Mouse (Mus musculus): ENCODE measurements around the gene Spats2. TPM values are rescaled to one million over a fixed set of nuclear protein-coding genes. Genes with fewer than 3 reads are reported as not detected.
A peak's percentile ranks its signal among the peaks of the same experiment; 100 is the strongest.
"Not testable (repeated sequence)": the region's sequence is repeated elsewhere in the genome, so short reads cannot be mapped to it uniquely, and the experiment has no call there.

Gene Spats2
- total RNA-seq (2014; fragmentation: Nextera tagmentation) (0.85 TPM in 1 of 2 replicates, not detected in the other), total RNA-seq (2017) (0.46 and 1.0 TPM in 2 replicates)

DNA sequence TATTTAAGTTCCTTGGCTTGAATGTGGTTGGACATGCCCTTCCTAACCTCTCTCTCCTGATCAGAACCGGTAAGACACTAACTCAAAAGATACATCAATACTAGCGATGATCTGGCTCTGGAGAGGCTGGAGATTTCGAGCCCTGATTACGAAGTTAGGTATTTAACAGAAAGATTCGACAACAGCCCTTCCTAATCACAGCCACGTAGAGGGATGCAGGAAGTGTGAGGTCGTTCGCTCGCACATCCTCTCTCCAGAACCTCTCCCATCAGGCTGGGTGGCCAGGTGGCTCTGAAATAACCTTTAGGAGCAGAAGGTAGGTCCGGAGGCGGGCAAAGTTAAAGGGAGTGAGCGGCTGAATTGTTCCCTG is at the start of gene Spats2:
Gene Spats2, plus strand, starts transcription at position 206 of the 370 bp plus-strand sequence.
- no peak for ATAC-seq (replicated peaks; ENCODE audit: poor library complexity, severe bottlenecking)

DNA sequence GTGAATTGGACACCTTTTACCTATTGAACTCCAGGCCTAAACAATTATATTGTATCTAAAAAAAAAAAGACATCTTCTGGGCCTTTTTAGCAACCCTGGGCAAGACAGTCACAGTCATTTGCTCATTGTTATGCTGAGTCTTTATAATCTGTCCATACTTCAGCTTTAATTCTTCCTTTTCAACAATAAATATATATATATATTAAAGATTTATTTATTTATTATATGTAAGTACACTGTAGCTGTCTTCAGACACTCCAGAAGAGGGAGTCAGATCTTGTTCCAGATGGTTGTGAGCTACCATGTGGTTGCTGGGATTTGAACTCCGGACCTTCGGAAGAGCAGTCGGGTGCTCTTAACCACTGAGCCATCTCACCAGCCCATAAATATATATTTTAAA is 49.7 kb upstream of the Spats2 start:
- not testable (repeated sequence) for ATAC-seq (replicated peaks; ENCODE audit: poor library complexity, severe bottlenecking)

DNA sequence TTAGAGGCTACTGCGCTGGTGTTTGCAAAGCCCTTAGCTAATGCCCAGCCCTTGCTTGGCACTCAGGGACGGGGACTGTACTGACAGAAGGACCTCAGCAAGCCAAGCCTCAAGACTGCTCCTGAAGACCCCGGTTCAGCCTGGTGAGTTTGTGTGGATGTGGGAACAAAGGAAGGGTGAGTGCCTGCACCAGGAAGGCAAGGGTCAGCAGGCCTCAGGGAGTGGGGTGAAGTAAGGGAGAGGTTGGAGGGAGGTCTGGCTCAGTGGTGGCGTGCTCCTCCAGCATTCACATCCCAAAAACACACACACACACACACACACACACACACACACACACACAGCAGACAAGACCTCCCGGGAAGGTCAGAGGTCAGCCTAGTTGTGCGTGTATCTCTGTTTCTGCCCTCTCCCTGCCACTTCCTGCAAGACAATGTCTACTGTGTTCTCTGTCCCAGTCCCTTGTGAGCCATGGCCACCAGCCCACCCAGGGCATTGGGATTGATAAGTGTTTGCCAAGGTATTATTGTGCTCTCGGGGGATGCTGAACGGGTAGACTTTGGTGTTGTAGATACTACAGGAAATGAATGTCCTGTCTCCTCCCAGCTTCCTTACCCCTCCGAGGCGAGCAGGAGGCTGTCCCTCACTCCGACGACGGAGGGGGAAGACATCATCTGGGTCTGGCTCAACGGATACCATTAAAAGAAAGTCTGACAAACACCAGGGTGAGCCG is 47.4 kb upstream of the Spats2 start:
- ATAC-seq (replicated peaks; ENCODE audit: poor library complexity, severe bottlenecking), result no peak

DNA sequence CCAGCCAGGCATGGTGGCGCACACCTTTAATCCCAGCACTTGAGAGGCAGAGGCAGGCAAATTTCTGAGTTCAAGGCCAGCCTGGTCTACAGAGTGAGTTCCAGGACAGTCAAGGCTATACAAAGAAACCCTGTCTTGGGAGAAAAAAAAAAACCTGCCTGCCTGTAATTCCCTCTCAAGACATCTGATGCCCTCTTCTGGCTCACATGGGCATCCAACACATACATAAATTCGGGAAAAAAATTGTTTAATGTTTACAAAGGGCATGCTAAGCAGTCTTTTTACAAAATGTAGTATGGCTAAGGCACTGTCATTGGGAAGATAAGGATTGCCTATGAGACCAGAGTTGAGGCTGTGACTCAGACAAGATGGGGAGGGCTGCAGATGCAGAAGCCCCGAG is 45.9 kb upstream of the Spats2 start:
- no peak for ATAC-seq (replicated peaks; ENCODE audit: poor library complexity, severe bottlenecking)

DNA sequence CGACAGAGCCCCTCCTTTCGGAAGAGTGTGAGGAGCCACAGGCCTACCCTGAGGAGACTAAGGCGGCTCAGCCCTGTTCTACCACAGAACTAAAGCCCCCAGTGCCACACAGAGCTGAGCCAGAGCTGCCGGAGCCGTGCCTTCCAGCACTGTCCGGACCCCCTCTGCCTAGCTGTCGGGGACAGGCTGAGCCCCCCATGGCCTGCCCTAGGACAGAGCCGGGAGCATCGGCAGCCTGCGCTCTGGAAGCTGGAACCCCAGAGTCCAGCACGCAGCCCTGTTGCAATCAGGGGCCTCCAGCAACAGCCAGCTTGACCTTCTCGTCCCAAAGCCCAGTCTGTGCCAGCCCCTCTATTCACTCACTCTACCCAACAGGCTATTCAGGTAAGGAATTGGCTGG is 43.4 kb upstream of the Spats2 start:
- ATAC-seq (replicated peaks; ENCODE audit: poor library complexity, severe bottlenecking), result no peak

DNA sequence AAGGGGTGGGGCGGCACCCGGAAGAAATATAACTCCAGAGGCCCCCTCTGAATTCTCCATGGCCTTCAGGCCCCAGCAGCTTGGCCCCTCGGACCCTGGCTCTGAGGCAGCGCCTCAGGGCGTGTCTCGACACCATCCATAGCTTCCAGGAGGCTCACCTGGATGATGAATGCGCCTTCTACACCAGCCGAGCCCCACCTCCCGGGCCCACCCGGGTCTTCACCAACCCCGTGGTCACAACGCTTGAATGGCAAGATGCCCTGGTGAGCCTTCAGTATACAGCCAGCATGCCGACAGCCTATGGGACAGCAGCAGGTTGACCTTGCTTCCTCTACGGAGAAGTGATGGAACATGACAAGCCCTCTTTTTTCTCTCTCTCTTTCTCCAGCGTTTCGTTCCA is 42.9 kb upstream of the Spats2 start:
- ATAC-seq (replicated peaks; ENCODE audit: poor library complexity, severe bottlenecking), result no peak

DNA sequence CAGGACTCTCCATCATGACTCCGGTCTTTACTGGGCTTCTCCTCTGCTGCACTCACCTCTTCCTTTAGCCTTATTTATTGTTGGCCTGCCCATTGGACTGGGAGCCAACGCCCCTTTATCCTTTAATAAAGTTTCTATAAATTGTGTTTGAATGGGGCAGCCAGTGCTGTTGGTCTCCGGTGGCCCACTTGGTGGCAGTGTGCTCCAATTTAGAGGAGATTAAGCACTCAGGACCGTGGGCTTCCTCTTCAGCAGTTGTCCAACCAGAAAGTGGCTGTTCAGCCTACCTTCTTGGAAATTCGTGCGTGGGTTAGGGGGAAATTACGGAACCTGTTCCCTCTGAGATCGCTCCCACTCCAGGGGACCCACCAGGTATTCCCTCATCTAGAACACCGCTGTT is 42.5 kb upstream of the Spats2 start:
- ATAC-seq (replicated peaks; ENCODE audit: poor library complexity, severe bottlenecking), result peak; percentile 48; the same call in 1 of the 2 replicates

DNA sequence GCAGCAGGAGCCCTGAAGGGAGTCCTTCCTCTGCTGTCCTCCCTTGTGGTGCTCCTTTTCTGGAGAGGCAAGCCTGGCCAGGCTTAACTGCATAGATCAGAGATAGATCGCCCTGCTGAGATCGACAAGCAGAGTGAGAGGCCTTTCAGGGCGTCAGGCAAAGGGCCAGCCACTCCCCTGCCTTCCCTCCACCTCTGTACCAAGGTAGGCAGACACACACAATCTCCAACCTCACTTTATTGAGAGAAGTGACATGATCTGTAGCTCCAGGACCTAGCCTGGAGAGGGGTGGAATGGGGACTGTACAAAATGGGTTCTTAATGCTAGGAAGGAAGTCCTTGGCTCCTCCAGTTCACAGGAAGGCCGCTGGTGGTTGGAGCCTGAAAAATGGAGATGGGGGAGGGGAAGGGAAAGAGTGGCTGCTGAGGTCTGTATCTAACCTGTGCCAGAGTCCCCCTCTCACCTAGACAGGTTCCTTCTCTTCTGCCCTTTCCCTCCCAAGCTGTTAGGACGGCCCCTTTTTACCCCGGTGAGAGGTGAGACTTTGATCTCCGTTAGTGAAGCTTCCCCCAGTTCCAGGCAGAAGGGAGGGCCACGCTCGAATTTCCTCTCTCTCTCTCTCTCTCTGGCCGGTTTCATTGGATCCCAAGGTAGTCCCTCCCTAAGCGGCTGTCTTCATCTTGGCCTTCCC is 41.7 kb upstream of the Spats2 start:
- no peak for ATAC-seq (replicated peaks; ENCODE audit: poor library complexity, severe bottlenecking)

DNA sequence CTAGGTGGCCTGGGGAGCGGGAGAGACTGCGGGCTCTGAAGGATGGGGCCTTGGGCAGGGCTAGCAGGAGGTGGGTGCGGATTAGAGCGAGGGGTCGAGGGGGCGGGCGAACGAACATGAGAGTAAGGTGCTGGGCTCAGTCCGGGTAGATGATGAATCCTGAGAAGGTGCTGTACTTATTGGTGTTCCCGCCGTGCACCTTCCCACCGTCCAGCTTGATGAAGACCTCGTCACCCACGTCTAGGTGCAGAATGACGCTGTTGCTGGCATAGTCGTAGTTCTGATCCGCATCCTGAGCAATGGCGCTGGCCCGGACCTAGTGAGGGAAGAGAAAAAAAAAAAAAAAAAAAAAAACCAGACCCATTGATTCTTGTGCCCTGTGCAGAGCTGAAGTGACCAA is 41.1 kb upstream of the Spats2 start:
- no peak for ATAC-seq (replicated peaks; ENCODE audit: poor library complexity, severe bottlenecking)

DNA sequence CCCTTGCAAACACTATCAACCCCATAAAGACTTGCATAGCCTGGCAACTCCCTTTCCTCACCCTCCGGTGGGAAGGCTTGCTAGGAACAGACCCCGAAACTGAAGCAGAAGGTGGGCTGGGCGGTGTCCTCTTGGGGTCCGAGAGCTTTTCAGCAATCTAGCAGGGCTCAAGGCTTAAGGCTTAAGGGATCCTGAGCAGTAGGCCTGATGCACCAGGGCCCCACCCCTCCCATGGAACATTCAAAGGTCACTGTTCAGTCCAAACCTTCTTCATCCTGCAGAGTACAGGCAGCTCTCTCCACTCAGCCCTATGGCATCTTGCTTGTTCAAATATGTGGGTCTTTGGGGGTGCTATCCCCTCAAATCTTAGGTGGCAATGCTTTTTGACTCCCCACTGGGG is 39.7 kb upstream of the Spats2 start:
- ATAC-seq (replicated peaks; ENCODE audit: poor library complexity, severe bottlenecking), result no peak

DNA sequence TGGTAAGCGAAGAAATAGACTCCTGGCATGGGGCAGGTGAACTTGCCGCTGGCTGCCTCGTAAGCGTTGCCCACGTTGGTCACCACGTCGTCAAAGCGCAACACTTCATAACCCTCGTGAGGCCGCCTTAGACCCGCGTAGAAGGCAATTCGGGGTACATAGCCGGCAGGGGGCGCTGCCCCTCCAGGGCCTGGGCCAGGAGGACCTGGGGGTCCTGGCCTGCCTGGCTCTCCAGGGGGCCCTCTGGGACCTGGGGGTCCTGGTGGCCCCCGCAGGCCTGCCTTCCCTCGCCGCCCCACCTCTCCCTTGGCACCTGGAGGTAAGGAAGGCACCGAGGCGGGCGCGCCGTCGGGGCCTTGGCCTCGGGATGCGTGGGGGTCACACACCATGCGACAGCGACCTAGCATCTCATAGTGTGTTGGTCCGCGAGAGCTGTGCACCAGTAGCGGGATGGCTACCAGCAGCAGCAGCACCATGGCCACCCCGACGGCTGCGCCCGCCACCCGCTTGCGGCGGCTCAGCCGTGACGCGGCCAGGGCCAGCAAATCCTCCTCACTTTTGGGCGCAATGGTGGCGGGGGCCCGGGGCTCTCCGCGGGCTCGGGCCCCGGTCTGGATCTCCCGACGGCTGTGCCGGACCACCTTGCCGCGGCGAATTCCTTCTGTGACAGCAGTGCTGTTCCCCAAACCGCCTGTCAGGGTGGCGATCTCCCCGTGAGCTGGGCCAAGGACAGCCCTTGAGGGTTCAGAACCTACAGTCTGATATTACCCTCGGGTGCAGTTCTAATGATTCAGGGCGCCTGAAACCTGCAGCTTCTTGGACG is 38.3 kb upstream of the Spats2 start, which contains the start of gene C1ql4:
Gene C1ql4, minus strand, starts transcription at position 565 of the 823 bp plus-strand sequence.
- ATAC-seq (replicated peaks; ENCODE audit: poor library complexity, severe bottlenecking), result 0 out of 2 replicates have a peak, but pooled peaks have one; percentile 24

DNA sequence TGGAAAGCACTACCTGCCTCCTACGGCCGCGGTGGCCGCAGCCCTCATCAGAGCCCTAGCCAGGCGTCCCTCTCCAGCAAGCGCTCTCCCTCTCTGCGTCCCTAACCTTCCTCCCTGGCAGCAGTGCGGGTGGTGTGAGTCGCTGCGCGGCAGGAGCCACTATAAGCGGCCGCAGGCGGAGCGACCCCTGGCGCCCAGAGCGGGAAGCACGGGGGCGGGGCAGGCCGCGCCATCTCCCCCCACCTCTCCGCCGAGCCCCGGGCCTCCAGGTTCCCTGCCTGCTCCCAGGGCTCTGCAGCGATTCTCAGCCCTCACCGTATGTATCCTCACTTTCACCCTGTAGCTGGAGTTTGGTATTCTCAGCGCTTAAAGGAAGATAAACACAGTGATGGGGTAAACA is 37.4 kb upstream of the Spats2 start:
- ATAC-seq (replicated peaks; ENCODE audit: poor library complexity, severe bottlenecking), result peak; percentile 88

DNA sequence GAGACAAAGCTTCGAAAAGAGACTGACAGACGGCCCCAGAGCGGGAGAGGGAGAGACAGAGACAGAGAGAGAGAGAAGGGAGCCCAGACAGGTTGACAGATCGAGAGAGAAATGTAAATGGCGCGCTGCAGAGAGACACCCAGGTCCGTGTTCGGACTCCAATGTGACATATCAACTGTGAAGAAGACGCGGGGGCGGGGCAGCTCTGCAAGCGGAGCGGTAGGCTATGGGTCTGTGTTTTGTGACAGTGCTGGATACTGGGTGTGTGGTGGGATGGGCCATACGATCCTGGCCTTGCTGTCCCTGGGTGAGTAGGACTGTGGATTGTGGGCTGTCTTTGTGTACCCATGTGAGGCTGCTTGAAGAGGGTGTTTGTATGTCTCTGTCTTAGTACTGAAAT is 36.6 kb upstream of the Spats2 start:
- ATAC-seq (replicated peaks; ENCODE audit: poor library complexity, severe bottlenecking), result no peak

DNA sequence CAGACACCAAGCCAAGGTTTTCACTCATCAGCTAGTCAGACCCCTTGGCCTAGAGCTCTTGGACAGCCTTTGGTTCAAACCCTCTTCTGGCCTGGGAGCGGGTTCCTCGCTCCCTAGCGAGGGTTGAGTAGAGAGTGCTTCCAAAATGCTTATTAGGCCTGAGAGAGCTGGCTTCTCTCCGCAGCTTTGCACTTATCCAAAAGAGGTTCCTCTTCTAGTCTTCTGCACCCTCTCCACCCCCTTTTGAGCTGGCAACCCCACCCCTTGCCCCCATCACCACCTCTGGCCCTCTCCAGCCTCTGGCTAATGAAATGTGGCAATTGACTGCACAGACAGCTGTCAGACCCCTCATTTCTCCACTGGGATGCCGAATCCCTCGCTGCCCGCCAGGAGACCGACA is 32.8 kb upstream of the Spats2 start, which contains the start of gene Dnajc22:
Gene Dnajc22, plus strand, starts transcription at position 301 of the 400 bp plus-strand sequence.
- no peak for ATAC-seq (replicated peaks; ENCODE audit: poor library complexity, severe bottlenecking)

DNA sequence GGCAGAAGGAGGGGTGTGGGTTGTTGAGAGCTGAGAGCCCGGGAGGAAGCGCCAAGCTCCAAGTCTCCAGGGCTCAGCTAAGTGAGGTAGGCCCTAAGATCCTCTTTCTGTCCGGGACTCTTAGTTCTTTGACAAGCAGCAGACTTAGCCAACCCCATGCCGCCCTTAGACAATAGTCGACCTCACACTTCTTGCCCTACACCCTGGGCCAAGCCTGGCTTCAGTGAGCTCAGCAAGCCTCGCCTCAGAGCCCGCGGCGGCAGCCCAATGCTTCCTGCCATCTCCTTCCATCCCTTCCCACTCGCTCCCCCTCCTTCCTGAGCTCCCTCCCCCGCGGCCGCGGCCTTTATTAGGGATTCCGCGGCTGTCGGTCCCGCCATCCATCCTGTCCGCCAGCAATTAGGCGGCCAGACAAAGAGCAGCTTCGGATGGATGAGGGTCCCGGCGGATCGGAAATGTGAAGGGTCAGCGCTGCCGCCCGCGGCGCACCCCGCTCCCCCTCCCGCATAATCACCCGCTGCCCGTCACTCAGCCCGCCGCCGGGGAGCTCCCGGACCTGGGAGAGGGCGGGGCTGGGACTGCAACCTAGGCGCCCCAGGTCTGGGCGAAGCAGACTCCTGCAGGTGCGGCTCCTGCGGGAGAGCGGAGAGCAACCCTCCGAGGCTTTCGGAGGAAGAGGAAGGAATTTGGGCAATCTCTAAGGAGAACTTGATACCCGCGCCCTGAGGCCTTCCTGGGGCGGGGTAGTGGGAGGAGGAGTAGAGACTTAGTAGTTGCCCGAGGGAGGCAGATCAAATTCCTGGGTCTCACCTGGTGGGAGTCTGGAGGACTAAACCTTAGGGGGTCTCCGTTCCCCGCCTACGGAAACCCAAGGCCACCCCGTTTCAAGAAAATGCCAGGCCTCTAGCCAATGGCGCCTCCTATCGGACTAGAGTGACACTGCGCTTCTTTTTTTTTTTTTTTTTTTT is 32.1 kb upstream of the Spats2 start:
- ATAC-seq (replicated peaks; ENCODE audit: poor library complexity, severe bottlenecking), result peak; percentile 75

DNA sequence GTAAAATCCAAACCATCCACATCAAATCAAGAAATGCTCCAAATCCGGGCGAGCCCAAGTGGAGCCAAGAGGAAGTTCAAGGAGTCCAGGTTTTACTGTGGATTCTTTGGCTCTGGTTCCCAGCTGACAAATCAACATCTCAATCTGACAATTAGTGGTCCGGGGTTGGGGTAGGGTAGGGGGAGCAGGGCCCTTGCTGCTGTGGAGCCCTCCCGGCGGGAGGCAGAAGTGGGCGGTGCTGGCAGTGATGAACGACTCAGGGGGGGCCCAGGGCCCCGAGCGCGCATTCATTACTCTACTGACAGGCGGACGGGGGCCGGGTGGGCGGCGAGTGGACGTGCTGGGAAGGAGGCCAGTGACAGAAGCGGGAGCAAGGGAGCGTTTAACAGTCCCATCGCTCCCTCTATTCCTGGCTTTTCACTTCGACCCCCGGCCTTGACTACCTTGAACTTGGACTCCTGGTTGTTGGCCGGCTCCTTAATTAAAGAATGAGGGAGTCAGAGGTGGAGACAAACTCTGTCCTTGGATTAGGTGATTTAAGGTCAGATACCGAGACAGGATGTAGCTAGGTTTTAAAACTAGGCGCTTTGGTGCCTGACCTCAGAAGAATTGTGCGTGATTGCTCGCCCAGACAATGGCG is 31.0 kb upstream of the Spats2 start:
- ATAC-seq (replicated peaks; ENCODE audit: poor library complexity, severe bottlenecking), result no peak

DNA sequence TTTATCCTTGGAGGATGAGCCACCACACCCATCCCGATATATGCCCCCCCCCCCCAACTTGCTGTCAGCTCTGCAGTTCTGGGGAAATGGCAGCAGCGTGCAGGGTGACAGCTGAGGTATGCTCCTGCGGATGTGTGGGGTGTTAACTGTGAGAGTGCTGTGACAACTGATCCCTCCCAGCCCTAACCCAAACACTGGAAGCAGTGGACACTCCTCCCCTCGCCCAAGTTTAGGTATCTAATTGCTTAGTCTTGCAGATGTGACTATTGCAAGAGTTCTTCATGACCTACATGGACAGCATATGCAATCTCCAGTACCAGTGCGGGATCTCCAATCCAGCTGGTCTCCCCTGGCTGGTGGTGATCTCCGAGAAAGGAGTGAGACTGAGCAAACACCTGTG is 30.4 kb upstream of the Spats2 start:
- no peak for ATAC-seq (replicated peaks; ENCODE audit: poor library complexity, severe bottlenecking)

DNA sequence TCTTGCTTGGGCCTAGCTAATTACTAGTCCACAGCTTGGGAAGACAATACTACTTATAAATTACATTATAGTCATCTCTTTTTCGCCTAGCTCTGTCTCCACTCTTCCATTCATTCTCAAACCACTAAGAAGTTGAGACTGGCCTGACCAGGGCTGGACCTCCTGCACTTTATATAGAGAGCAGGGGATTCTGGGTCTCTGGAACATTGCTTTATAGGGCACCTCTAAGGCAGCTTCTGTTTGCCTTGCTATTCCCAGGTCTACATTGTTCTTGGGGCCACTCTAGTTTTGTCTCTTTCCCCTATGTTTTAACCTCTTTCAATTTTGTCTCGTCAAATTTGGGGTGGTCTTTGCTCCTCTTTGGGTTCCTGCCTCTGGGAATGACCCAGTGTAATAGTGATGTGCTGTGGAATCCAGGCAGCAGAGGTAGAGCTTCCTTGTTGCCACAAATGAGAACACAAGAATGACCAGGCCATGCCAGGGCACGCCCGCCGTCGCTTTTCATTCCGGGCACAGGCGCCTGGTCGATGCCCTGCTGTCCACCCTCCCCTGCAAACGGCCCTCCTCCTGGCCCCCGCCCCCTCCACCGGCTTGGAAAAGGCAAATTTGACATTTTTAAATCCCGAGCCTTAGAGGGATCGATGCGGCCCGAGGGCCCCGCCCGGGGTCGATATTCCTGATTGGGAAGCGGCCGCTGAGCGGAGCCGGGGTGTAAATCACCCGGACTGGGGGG is 29.5 kb upstream of the Spats2 start:
- ATAC-seq (replicated peaks; ENCODE audit: poor library complexity, severe bottlenecking), result no peak
